Mouse (Mus musculus): ENCODE measurements at regions not wholly inside any gene's neighbourhood (a gene's known extent, or its start where the extent isn't known, plus 50 kb on each side); places are given as distances from the start of the nearest gene placed in this dataset.
"Not testable (repeated sequence)": the region's sequence is repeated elsewhere in the genome, so short reads cannot be mapped to it uniquely, and the experiment has no call there.

DNA sequence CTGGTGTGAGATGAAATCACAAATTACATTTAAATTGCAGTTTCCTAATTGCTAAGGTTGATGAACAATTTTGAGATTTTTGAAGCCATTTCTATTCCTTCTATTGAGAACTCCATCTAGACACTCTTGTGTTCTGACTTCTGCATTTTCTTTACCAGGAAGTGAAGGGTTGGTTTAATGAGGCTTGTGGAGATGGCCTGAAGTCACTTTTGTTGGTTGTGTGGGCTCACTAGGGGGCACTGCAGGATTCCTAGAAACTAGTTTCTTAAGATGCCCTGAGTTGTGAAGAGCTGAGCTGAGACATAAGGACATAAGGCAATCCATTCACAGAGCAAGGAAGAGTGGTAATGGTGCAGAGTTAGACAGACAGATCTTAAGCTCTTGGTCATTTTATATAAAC, 713.7 kb upstream of the Olfr1507 start:
- H3K4me2 ChIP-seq (replicated peaks); H3K4me1 ChIP-seq; H3K36me3 ChIP-seq; H3K27ac ChIP-seq (replicated peaks); H3K27me3 ChIP-seq; H3K4me3 ChIP-seq (replicated peaks); ATAC-seq (ENCODE audit: insufficient number of reproducible peaks, low FRiP score, low TSS enrichment, low read depth); H3K9me3 ChIP-seq (replicated peaks); H3K9ac ChIP-seq: not testable (repeated sequence)

DNA sequence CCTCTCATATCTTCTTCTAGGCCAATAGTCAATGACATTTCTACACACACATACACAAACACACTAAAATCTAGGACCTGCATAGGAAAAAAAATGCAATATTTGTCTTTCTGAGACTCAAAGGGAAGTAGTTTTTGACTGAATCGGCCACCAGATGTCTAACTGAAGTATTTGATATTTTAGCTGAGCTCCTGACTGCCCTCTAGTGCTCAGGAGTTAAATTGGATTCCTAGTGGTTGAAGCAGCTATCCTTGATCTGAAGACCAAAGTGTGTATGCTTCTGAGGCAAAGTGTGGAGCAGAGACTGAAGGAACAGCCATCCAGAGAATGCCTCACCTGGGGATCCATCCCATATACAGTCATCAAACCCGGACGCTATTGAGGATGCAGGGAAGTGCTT, 695.4 kb upstream of the Olfr1507 start:
- H3K4me3 ChIP-seq (replicated peaks); H3K27me3 ChIP-seq; H3K4me1 ChIP-seq; H3K9me3 ChIP-seq (replicated peaks); H3K27ac ChIP-seq (replicated peaks); H3K4me2 ChIP-seq (replicated peaks); H3K9ac ChIP-seq; ATAC-seq (ENCODE audit: insufficient number of reproducible peaks, low FRiP score, low TSS enrichment, low read depth); H3K36me3 ChIP-seq: not testable (repeated sequence)
- no CpG with 5 or more reads among the region's 3 CpGs for WGBS

DNA sequence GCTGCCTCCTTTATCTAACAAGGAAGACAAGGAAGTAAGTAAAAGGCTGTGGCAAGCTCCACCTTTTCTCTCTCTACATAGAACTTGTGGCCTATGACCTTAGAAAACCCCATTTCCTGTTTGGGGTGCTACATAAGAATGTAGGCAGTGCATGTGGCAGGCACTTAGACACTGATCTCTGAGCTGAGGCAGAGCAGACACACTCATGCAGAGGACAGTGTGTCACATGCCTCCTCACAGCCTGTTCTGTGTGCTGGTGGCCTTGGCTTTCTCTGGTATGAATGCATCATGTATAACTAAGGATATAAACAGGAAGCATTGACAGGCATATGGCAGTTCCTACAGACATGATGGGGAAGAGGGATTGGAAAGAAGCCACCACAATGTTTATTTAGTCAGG, 678.5 kb upstream of the Olfr1507 start:
- H3K9ac ChIP-seq; H3K27ac ChIP-seq (replicated peaks); H3K27me3 ChIP-seq; H3K9me3 ChIP-seq (replicated peaks); H3K36me3 ChIP-seq; ATAC-seq (ENCODE audit: insufficient number of reproducible peaks, low FRiP score, low TSS enrichment, low read depth); H3K4me2 ChIP-seq (replicated peaks); H3K4me3 ChIP-seq (replicated peaks); H3K4me1 ChIP-seq: not testable (repeated sequence)

DNA sequence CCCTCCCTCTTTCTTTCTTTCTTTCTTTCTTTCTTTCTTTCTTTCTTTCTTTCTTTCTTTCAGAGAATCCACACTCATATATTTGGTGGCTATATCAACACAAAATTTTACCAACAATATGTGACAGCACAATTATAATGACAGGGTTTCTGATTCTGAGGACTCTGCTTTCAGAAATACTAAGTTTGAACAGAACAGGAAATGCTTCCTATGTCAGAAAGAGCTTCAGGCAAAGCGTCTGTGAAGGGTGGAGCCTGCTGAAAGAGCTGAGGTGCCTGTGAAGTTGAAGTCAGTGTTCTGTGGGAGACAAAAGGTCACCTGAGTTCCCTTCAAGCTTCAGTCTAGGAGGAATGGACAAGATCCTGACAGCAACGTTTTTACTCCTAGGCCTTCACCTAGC, 670.8 kb upstream of the Olfr1507 start:
- not testable (repeated sequence) for H3K4me3 ChIP-seq (replicated peaks); H3K4me2 ChIP-seq (replicated peaks); H3K36me3 ChIP-seq; H3K27ac ChIP-seq (replicated peaks); H3K9me3 ChIP-seq (replicated peaks); H3K9ac ChIP-seq; H3K4me1 ChIP-seq; H3K27me3 ChIP-seq; ATAC-seq (ENCODE audit: insufficient number of reproducible peaks, low FRiP score, low TSS enrichment, low read depth)
- no CpG with 5 or more reads among the region's 2 CpGs for WGBS

GRCm38 (mm10) chr14:53159012-53159411, 663.5 kb upstream of the Olfr1507 start:
- H3K4me3 ChIP-seq (replicated peaks); H3K4me2 ChIP-seq (replicated peaks); H3K36me3 ChIP-seq; H3K9ac ChIP-seq; H3K27ac ChIP-seq (replicated peaks); H3K9me3 ChIP-seq (replicated peaks); H3K27me3 ChIP-seq; ATAC-seq (ENCODE audit: insufficient number of reproducible peaks, low FRiP score, low TSS enrichment, low read depth); H3K4me1 ChIP-seq: not testable (repeated sequence)
- no CpG with 5 or more reads among the region's 2 CpGs for WGBS

DNA sequence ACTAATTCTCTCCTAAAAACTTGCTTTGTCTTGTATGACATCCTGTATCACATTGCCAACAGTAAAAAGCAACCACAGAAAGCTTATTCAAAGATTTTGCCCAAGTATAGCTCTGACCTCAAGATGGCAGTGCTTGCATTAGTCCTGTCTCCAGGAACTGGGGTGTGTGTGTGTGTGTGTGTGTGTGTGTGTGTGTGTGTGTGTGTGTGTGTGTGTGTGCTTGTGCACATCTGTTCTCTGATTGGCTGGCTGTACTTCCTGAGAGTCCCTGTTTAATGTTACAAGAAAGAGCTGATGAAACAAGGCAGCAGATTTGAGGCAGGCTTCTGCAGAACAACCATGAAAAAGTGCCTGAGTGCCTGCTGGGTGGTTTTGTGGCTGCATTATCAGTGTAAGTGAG, 639.2 kb upstream of the Olfr1507 start:
- H3K4me2 ChIP-seq (replicated peaks), result not testable (repeated sequence)

DNA sequence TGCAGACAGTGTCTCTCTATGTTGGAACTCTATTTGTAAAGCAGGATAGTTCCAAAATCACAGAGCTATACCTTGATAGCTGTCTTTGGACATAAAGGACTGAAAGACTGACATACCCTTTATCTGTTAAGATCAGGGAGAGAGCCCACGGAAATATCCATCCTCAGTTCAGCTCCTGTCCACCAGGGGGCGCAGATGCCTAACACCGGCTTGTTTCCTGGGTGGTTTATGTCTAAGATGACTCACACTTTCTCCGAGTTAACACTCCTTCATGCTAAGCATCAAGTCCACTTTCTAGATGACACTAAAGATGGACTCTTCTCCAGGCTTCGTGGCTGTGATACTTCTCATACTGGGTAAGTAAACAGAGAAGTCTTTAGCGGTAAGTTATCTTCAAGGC, 636.8 kb upstream of the Olfr1507 start:
- WGBS, result 29% methylated on average over 6 of the region's 6 CpGs
- not testable (repeated sequence) for H3K9me3 ChIP-seq (replicated peaks)

More for the DNA sequence above, 639.2 kb upstream of the Olfr1507 start:
- H3K4me3 ChIP-seq (replicated peaks); H3K9ac ChIP-seq; H3K36me3 ChIP-seq; ATAC-seq (ENCODE audit: insufficient number of reproducible peaks, low FRiP score, low TSS enrichment, low read depth); H3K27ac ChIP-seq (replicated peaks); H3K4me1 ChIP-seq; H3K27me3 ChIP-seq; H3K9me3 ChIP-seq (replicated peaks): not testable (repeated sequence)

DNA sequence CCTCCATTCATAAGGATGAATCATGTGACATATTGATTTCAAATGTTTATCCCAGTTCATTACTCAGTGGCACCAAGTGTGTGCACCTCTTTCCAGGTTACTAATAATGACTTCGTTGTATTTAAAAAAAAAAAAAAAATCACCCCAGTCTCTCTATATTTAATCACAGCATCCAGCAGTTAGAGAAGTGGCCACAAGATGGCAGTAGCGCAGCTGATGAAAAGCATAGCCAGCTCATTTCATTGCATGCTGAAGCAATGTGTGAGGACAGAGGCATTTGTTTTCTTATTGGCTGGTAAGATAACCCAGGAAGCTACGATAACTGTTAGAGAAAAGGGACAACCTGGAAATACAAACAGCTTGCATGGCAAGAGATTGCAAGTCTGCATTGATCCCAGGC, 626.2 kb upstream of the Olfr1507 start:
- not testable (repeated sequence) for H3K27me3 ChIP-seq; H3K27ac ChIP-seq (replicated peaks); H3K4me1 ChIP-seq; H3K36me3 ChIP-seq; H3K4me3 ChIP-seq (replicated peaks); H3K9ac ChIP-seq; ATAC-seq (ENCODE audit: insufficient number of reproducible peaks, low FRiP score, low TSS enrichment, low read depth); H3K9me3 ChIP-seq (replicated peaks); H3K4me2 ChIP-seq (replicated peaks)
- 14% methylated on average over 2 of the region's 3 CpGs for WGBS

More for the DNA sequence above, 636.8 kb upstream of the Olfr1507 start:
- H3K4me3 ChIP-seq (replicated peaks); ATAC-seq (ENCODE audit: insufficient number of reproducible peaks, low FRiP score, low TSS enrichment, low read depth); H3K4me1 ChIP-seq; H3K27me3 ChIP-seq; H3K4me2 ChIP-seq (replicated peaks); H3K36me3 ChIP-seq; H3K27ac ChIP-seq (replicated peaks); H3K9ac ChIP-seq: not testable (repeated sequence)

- not testable (repeated sequence) for ATAC-seq (ENCODE audit: insufficient number of reproducible peaks, low FRiP score, low TSS enrichment, low read depth); H3K9me3 ChIP-seq (replicated peaks); H3K4me1 ChIP-seq; H3K9ac ChIP-seq; H3K4me2 ChIP-seq (replicated peaks); H3K4me3 ChIP-seq (replicated peaks); H3K27me3 ChIP-seq; H3K36me3 ChIP-seq; H3K27ac ChIP-seq (replicated peaks)
- 68% methylated on average over 3 of the region's 3 CpGs for WGBS
Observed at GRCm38 (mm10) chr14:53109732-53110131, 614.2 kb upstream of the Olfr1507 start.

DNA sequence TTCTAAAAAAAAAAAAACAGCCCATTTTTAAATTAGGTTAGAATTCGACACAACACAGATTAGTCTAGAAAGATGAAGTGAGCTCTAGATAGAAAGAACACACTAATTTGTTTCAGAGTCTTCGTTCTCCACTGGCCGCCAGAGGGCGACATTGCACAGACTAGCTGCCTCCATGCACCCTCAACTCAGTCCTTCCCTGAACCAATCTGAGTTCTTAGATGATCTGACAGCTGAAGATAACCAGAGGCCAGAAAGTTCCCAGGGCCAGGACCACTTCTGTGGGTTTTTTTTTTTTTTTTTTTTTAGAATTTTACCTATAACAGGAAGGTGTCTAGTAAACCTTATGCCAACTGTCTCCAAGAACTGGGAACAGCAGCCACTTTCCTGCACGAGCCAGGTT, 605.8 kb upstream of the Olfr1507 start:
- not testable (repeated sequence) for H3K9me3 ChIP-seq (replicated peaks); H3K4me2 ChIP-seq (replicated peaks); H3K27ac ChIP-seq (replicated peaks); H3K4me3 ChIP-seq (replicated peaks); ATAC-seq (ENCODE audit: insufficient number of reproducible peaks, low FRiP score, low TSS enrichment, low read depth); H3K9ac ChIP-seq; H3K4me1 ChIP-seq; H3K27me3 ChIP-seq; H3K36me3 ChIP-seq
- 30% methylated on average over 5 of the region's 5 CpGs for WGBS

- not testable (repeated sequence) for H3K9me3 ChIP-seq (replicated peaks); H3K4me2 ChIP-seq (replicated peaks); H3K4me3 ChIP-seq (replicated peaks); H3K9ac ChIP-seq; H3K27me3 ChIP-seq; H3K36me3 ChIP-seq; ATAC-seq (ENCODE audit: insufficient number of reproducible peaks, low FRiP score, low TSS enrichment, low read depth); H3K27ac ChIP-seq (replicated peaks); H3K4me1 ChIP-seq
Observed at GRCm38 (mm10) chr14:53090921-53091320, 595.4 kb upstream of the Olfr1507 start.

DNA sequence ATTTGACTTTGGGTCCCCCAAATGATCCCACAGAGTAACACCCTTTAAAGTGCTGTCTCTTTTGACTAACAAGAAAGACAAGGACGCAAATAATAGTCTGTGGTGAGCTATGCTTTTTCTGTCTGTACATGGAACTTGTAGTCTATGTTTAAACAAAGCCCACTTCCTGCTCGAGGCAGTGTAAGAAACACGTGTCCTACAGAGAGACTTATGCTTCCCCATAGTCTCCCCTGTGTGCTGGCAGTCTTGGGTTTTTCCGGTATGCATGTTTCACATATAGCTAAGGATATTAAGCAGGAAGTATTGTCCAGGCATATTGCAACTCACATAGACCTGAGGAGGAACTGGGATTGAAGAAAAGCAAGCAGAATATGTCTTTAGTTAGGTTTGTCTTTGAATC, 586.3 kb upstream of the Olfr1507 start:
- not testable (repeated sequence) for H3K4me2 ChIP-seq (replicated peaks); H3K36me3 ChIP-seq; H3K9ac ChIP-seq; H3K27me3 ChIP-seq; H3K27ac ChIP-seq (replicated peaks); H3K4me3 ChIP-seq (replicated peaks); H3K9me3 ChIP-seq (replicated peaks); ATAC-seq (ENCODE audit: insufficient number of reproducible peaks, low FRiP score, low TSS enrichment, low read depth); H3K4me1 ChIP-seq
- 72% methylated on average over 4 of the region's 4 CpGs for WGBS

Measured in embryonic facial prominence, embryonic 15.5 days (tissue).